Mouse (Mus musculus) kidney, adult 2 months (tissue): ENCODE data around the gene Nup214.

Source experiments
- CTCF ChIP-seq: fragments of 200-500 bp; conservative IDR thresholded peaks from 2 replicates; pipeline ENCODE4 v1.5.1; 2011; ENCODE audit warnings: low read depth, mild to moderate bottlenecking, control low read depth, low read length, moderate library complexity, mixed read lengths; ENCODE audit not compliant: insufficient read depth, insufficient read length
- POLR2A ChIP-seq: fragments of 200-500 bp; IDR thresholded peaks from one replicate; pipeline ENCODE4 v1.6.1; 2011; ENCODE audit warnings: low read depth, low read length, control low read depth

GRCm38 (mm10) chr2:32090145-32090544, 115.9 kb downstream of the Nup214 start:
- TF ChIP-seq POLR2A = no peak
- no peak for TF ChIP-seq CTCF
